Mouse (Mus musculus): ENCODE measurements around the gene Gm2431. TPM values are rescaled to one million over a fixed set of nuclear protein-coding genes. Genes with fewer than 3 reads are reported as not detected.

The Gm2431 gene
- total RNA-seq, 1 experiment: not detected

- no peaks in the 10 kb centered on the region for H3K9me3 ChIP-seq (ENCODE audit: control insufficient read depth, insufficient read depth, low read depth, low read length)
- peaks cover 3 to 4% of the 10 kb centered on the region in 2 experiments; a peak in 1 of 4 replicates for H3K4me1 ChIP-seq (ENCODE audit: control insufficient read depth in 2 of 2, insufficient read depth in 2 of 2, low read length in 2 of 2, poor library complexity in 1 of 2)
- no peak within 1 kb of the TSS for H3K27ac ChIP-seq (ENCODE audit: insufficient read depth, low read depth, low read length, poor library complexity, severe bottlenecking)
- H3K4me3 ChIP-seq (ENCODE audit: insufficient read depth in 1 of 2, low read depth in 1 of 2, low read length in 2 of 2, poor library complexity in 1 of 2, severe bottlenecking in 1 of 2): no peak within 1 kb of the TSS
- H3K9ac ChIP-seq (ENCODE audit: insufficient read depth, low read depth, low read length, poor library complexity, severe bottlenecking): no peak within 1 kb of the TSS
- DNase-seq (ENCODE audit: low read depth, low spot score): no peak
- H3K36me3 ChIP-seq (ENCODE audit: control insufficient read depth, insufficient read depth, low read length, poor library complexity, severe bottlenecking): no peaks in the 10 kb centered on the region
- TF ChIP-seq ZNF384 (IDR thresholded peaks at IDR 0.05; ENCODE audit: low read depth, low read length) (no peak), HCFC1 (IDR thresholded peaks at IDR 0.05; ENCODE audit: borderline replicate concordance, insufficient read depth, low read length) (no peak), ZC3H11A (IDR thresholded peaks at IDR 0.05; ENCODE audit: borderline replicate concordance, low read depth, low read length) (no peak), CHD2 (IDR thresholded peaks at IDR 0.05; ENCODE audit: low read depth, low read length) (no peak)
- in situ Hi-C loops (cut with MboI; ENCODE audit: low sequenced_read_pairs in 2 of 2, unreplicated experiment in 2 of 2): no loop called here
Observed at GRCm38 (mm10) chr7:142211559-142211958, 46.6 kb downstream of the Gm2431 start, which contains the start of gene Gm7579. TSS of gene Gm7579 (plus strand) at chr7:142211859.

Other genes starting within 250 kb of the Gm2431 start
- gene Mob2, start 197.3 kb downstream of the Gm2431 start, total RNA-seq (2012; rRNA removed): 30.7 and 31.8 TPM in 2 replicates
- 0.69 and 1.2 TPM in 2 replicates for gene Dusp8, start 162.5 kb downstream of the Gm2431 start, total RNA-seq (2012; rRNA removed)
- not detected in 2 replicates for gene Gm45618, start 137.6 kb downstream of the Gm2431 start, total RNA-seq (2012; rRNA removed)
- gene Gm39115, start 122.3 kb downstream of the Gm2431 start, total RNA-seq (2012; rRNA removed): not detected in 2 replicates
- gene Gm45337, start 113.7 kb downstream of the Gm2431 start, total RNA-seq (2012; rRNA removed): not detected in 2 replicates
- not detected in 2 replicates for gene Gm29735, start 101.2 kb downstream of the Gm2431 start, total RNA-seq (2012; rRNA removed)
- gene Gm4553, start 92.6 kb downstream of the Gm2431 start, total RNA-seq (2012; rRNA removed): not detected in 2 replicates
- not detected in 2 replicates for gene Krtap5-2, start 82.3 kb downstream of the Gm2431 start, total RNA-seq (2012; rRNA removed)
- not detected in 2 replicates for gene Gm10153, start 68.0 kb downstream of the Gm2431 start, total RNA-seq (2012; rRNA removed)
- gene Krtap5-3, start 57.0 kb downstream of the Gm2431 start, total RNA-seq (2012; rRNA removed): not detected in 2 replicates
- not detected in 2 replicates for gene Gm7579, start 46.5 kb downstream of the Gm2431 start, total RNA-seq (2012; rRNA removed)
- not detected in 2 replicates for gene Krtap5-5, start 28.4 kb downstream of the Gm2431 start, total RNA-seq (2012; rRNA removed)
- not detected in 2 replicates for gene Gm40460, start 17.3 kb downstream of the Gm2431 start, total RNA-seq (2012; rRNA removed)
- not detected in 2 replicates for gene Gm4559, start 16.0 kb upstream of the Gm2431 start, total RNA-seq (2012; rRNA removed)
- not detected in 2 replicates for gene Krtap5-1, start 38.8 kb upstream of the Gm2431 start, total RNA-seq (2012; rRNA removed)
- gene Krtap5-4, start 45.2 kb upstream of the Gm2431 start, total RNA-seq (2012; rRNA removed): not detected in 2 replicates
- gene Ifitm10, start 115.4 kb upstream of the Gm2431 start, total RNA-seq (2012; rRNA removed): 0.53 and 0.71 TPM in 2 replicates
- 6.6 and 17.8 TPM in 2 replicates for gene Gm49369, start 124.3 kb upstream of the Gm2431 start, total RNA-seq (2012; rRNA removed)
- 535 and 745 TPM in 2 replicates for gene Ctsd, start 129.7 kb upstream of the Gm2431 start, total RNA-seq (2012; rRNA removed)
- 0.42 and 0.94 TPM in 2 replicates for gene Syt8, start 176.5 kb upstream of the Gm2431 start, total RNA-seq (2012; rRNA removed)
- gene Tnni2, start 183.5 kb upstream of the Gm2431 start, total RNA-seq (2012; rRNA removed): 1.6 and 3.7 TPM in 2 replicates
- 3.6 and 13.7 TPM in 2 replicates for gene Lsp1, start 202.5 kb upstream of the Gm2431 start, total RNA-seq (2012; rRNA removed)
- 1.3 and 6.4 TPM in 2 replicates for gene Tnnt3, start 240.5 kb upstream of the Gm2431 start, total RNA-seq (2012; rRNA removed)

All from ES-E14 (cell line).